Mouse (Mus musculus): Measurements from ENCODE around the gene Ndufa10.

- TF ChIP-seq EP300 (IDR thresholded peaks at IDR 0.05; ENCODE audit: low read length) (no peak), IRF4 (IDR thresholded peaks at IDR 0.05; ENCODE audit: low read depth, low read length) (no peak), CTCF (conservative IDR thresholded peaks at IDR 0.05 in 1 of 2, IDR thresholded peaks at IDR 0.05 in 1 of 2; ENCODE audit: low read depth in 2 of 2, low read length in 2 of 2) (no peak), SMC3 (IDR thresholded peaks at IDR 0.05; ENCODE audit: low read depth, low read length) (no peak), POLR2A (IDR thresholded peaks at IDR 0.05; ENCODE audit: low read depth, low read length) (no peak), MAX (IDR thresholded peaks at IDR 0.05; ENCODE audit: low read length) (no peak), GABPA (IDR thresholded peaks at IDR 0.05; ENCODE audit: insufficient replicate concordance, low read depth, low read length) (no peak), TBP (conservative IDR thresholded peaks at IDR 0.05; ENCODE audit: low read depth, low read length) (no peak), ZC3H11A (IDR thresholded peaks at IDR 0.05; ENCODE audit: low read depth, low read length) (no peak), POLR2AphosphoS2 (IDR thresholded peaks at IDR 0.05; ENCODE audit: low read depth, low read length) (no peak), MAZ (IDR thresholded peaks at IDR 0.05; ENCODE audit: low read depth, low read length) (no peak)
These were observed 35.9 kb downstream of the Ndufa10 start for GRCm38 (mm10) chr1:92437678-92438271.

Measured in CH12.LX (cell line).